Mouse (Mus musculus) megakaryocyte progenitor cell, adult 5-6 weeks (primary cell): Measurements from ENCODE around the gene Hist2h3c1. TPM values are rescaled to one million over a fixed set of nuclear protein-coding genes. Genes with fewer than 3 reads are reported as not detected.
A peak's percentile ranks its signal among the peaks of the same experiment; 100 is the strongest.

ENCODE experiments used
- ATAC-seq: replicated peaks from 2 replicates; pipeline ENCODE4 v1.8.0; 2016; ENCODE audit warnings: mild to moderate bottlenecking, moderate TSS enrichment, inconsistent platforms; ENCODE audit not compliant: poor library complexity
- total RNA-seq, 2 experiments: library from RNA; stranded (forward) in 1 of 2; stranded (reverse) in 1 of 2; fragments of 157-497, 149-512 nt in 1 of 2; fragments of 200-1000 nt in 1 of 2; gene quantifications; 2 replicates each; pipeline versions ENCODE4 v1.2.3 to v1.2.4; 2015 to 2017

Gene Hist2h3c1
- total RNA-seq, 2 experiments from 2014 or later, result 17.9 TPM; not detected in 1

DNA sequence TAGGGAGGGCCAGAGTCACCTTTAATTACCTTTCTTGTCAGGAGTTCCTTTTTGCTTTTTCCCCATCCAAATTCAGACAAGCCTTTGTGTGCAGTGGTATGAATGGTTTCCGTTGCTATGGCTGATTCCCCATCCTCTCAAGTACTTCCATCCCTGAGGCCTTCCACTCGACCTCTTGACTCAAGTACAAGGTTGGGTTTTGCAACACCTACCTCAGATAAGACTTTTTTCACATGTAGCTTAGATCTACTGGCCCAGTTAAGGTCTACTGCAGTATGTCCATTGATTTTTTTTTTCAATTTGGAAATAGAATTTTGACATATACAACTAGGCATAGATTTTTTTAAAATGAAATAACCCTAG, 14.7 kb upstream of the Hist2h3c1 start:
- ATAC-seq, result no peak

DNA sequence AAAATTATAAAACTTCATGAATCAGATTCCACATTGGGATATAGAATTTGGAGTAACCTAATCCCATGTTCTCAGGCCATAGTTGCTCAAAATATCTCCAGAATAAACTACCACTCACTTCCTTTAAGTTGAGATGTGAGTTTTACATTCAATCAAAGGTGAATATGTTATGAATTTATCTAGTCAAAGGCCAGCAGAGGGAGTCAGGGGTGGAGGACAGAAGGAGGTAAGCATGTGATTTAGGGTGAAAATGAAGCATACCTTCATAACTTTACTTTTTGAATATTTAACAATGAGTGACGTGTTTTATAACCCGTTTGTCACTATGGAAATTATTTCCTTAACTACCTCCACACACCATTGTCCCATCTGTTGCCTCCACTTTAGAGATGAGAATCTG, 11.6 kb upstream of the Hist2h3c1 start:
- ATAC-seq, result no peak

DNA sequence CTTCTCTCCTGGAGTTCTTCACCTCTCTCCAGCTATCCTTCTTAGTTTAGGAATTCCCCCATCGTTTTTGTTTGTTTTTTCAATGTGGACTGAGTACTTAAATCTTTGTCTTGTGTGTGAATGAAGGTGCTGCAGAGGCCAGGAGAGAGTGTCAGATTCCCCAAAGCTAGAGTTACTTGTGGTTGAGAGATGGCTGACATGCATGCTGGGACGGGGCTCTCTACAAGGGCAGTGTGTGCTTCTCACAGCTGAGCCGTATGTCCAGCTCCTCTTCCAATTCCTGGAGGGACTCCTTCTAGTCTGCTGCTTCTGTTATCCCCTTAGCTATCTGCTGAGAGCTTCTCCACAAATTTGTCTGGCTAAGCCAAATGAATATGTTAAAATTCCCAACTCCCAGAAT, 10.6 kb upstream of the Hist2h3c1 start:
- ATAC-seq, result no peak

DNA sequence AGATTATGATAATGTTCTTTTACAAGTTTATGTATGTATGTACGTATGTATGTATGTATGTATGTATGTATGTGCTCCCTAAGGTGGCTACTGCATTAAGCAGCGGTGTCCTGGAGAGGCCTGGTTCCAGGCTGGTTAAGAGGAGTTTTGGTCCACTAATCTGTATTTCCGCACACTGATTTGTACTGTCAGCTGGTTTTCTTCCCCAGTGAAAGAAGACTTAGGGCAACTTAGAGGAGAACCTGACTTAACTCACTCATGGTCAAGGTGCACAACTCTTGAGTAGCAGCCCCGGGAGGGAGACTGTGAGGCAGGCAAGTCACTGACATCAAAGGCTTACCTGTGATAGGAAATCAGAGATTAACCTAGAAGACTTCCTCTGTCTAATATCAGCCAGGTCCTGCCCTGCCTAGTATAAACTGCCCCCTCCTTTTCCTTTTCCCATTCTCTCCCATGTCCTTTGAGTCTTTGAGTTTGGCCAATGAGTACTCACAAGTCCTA, 9.6 kb upstream of the Hist2h3c1 start:
- no peak for ATAC-seq

DNA sequence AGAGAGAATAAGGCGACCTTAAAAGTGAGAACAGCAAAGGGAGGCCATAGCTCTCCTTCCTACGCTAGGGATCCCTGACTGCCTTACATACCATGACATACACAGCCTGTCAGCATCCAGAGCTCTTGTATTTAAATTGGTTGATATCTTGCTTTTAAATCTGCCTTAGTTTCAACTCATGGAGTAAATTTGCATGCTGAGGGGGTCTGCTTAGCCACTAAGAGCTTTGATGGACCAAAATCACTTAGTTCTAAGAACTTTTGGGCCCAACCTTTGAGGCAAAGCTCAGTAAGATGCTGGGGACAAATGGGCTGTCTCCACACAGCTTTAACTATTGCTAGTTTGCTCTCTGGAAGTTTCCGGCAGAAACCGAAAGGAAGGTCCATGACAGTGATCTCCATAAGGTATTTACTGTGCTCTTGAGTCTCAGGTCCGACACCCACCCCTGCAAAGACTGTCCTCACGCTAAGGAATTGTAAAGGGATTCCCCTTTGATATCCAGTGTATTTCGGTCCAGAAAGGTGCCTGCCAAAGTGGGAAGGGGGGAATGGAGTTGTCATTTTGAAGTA, 9.1 kb upstream of the Hist2h3c1 start:
- no peak for ATAC-seq

DNA sequence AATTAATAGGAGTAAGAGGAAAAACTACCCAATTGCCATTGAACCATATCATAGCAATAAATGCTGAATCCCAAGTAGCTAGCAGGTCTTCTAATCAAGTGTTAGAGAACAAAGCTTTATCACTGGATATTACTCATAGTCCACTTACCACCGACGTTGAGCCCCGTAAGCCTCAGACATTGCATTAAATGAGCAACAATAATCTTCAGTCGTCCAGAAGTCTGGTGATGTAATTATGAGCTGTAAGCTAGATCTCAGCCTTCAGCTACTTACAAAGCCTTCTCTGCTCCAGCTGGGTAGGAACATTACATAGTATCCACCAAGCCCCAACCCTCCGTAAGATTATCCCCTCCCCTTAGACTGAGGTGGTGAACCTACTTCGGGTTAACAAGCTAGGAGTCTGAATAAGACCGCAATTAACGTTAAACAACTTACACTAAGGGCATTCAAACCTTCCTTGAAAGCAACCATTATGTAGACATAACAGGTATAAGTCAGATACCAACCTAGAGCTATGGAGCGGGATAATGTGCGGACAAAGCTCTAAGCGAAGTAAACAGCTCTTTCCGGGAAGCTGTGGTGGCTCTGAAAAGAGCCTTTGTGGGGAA, 8.5 kb upstream of the Hist2h3c1 start:
- ATAC-seq, result 0 out of 2 replicates have a peak, but pooled peaks have one; percentile 2

DNA sequence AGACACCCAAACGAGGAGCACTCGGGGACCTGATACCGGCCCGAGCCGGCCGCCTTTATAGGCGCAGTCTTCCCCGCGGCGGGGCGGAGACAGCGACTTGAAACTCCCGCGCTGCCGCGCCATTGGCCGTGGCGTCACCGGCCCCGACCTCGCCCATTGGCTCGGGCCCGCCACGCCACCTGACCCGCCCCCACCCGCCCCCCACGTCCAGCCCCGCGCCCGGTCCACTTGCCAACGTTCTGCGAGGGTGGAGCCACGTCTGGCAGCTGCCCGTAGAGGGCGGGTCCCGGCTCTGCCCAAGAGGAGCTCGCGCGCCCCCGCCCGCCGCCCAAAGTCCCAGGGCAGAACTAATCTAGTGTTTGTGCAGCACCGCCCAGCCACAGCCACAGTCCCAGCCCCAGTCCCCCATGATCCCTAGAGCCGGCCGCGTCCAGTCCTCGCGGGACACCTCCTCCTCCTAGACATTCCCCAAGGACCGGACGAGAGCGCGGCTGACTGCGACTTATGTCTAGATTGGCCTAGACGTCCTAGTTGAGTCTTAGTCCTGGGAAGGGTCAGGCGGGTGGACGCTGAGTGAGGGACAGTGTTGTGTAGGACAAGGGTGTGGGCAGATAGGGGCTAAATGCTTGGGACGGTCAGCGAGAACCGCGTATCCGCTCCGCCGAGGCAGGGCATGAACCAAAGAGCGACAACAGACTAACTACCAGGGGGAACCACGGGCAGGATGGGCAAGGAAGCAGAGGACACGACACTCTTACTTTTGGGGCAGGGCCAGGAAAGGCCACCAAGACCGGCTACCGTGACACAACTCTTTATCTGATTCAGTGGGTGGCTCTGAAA, 7.3 kb upstream of the Hist2h3c1 start, which contains the start of gene Hist2h3c2:
Gene Hist2h3c2 (minus strand): TSS at position 174 of the 840 bp plus-strand sequence.
- ATAC-seq, result peak; percentile 62

DNA sequence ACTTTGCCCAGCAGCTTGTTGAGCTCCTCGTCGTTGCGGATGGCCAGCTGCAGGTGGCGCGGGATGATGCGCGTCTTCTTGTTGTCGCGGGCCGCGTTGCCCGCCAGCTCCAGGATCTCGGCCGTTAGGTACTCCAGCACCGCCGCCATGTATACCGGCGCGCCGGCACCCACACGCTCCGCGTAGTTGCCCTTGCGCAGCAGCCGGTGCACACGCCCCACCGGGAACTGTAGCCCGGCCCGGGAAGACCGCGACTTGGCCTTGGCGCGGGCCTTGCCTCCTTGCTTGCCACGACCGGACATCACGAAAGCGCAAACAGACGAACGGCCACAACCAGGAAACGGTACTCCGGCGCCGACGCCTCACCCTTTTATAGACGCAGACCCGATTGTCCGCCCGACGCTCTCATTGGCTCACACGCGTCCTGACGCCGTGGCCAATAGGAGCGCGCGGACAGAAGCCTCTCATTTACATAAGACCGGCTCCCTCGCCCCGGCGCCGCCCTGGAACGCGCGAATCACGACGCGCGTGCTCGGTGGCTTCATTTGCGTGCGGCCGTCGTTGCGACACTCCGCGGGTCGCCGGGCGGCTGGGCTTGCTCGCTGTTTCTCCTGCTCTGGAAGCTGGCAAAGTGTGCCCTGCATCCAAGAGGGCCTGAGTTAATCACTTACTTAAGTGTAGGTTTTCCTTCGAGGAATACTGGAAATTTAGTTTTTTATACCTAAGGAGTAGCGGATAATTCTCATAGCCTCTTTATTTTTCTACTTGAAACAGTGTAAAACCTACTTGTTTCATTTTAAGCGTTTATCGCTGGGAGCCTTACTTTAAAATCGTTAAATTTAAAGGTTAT, 6.3 kb upstream of the Hist2h3c1 start, which contains the start of gene Hist2h2aa2:
Gene Hist2h2aa2 (minus strand): TSS at position 328 of the 850 bp plus-strand sequence.
- peak; percentile 56 for ATAC-seq

DNA sequence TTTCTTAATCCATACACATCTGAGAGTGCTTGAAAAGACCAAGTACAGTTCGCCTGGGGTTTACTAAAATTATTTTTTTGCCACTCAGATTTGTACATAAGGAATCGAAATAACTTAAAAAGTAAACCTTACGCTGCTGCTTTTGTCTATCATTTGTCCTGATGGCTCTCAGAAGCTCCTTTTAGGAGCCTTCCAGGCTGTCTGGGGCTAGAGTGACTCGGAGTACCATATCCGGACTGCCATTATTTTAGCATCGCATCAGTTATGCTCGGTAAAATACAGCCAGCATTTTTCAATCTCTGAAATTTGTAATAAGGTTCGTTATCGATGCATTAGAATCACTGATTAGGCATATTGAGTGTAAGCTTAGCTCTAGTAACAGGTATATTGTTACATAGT, 5.7 kb upstream of the Hist2h3c1 start:
- ATAC-seq, result no peak

DNA sequence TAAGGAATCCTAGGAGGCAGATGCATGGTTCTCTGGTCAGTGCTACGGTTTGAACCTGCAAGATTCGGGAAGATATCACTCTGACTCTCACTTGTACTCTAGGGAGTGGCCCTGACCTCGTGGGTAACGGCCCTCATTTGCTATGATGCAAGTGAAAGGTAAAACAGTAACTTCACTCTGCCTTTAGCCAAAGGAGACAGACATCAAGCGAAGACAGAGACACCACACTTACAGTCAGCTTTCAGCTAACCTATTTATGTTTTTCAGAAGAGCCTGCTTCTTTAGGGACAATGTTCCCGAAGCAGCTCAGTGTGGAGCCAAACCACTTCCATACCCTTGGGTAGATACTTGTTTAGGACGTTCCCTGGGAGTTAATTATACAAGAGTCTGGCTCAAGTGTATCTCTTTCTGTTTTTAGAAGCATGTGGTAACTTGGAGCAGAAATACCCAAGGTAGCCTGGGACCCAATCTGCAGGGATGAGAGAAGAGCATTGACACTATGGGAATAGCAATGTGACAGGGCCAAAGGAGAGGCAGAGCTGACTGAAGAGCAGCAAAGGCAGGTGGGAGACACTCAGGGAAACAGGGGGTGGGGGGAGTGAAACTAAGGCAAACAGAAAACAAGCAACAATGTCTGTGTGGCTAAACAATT, 2.4 kb upstream of the Hist2h3c1 start:
- no peak for ATAC-seq

DNA sequence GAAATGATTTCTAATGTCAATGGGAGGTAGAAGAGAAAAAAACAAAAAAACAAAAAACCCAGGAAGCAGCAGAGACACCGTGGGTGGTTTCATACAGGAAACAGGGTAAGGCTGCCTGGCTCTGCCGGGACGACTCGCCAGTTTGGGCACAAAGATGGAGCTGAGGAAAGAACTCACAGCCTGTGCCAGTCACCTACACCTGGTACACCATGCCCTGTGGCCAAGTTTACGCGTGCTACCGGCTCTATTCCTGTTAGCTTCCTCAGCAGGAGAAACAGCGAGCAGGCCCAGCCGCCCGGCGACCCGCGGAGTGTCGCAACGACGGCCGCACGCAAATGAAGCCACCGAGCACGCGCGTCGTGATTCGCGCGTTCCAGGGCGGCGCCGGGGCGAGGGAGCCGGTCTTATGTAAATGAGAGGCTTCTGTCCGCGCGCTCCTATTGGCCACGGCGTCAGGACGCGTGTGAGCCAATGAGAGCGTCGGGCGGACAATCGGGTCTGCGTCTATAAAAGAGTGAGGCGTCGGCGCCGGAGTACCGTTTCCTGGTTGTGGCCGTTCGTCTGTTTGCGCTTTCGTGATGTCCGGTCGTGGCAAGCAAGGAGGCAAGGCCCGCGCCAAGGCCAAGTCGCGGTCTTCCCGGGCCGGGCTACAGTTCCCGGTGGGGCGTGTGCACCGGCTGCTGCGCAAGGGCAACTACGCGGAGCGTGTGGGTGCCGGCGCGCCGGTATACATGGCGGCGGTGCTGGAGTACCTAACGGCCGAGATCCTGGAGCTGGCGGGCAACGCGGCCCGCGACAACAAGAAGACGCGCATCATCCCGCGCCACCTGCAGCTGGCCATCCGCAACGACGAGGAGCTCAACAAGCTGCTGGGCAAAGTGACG, 1.2 kb upstream of the Hist2h3c1 start, which contains the start of gene Hist2h2aa1:
Gene Hist2h2aa1 (plus strand): TSS at position 495 of the 884 bp plus-strand sequence.
- ATAC-seq, result peak; percentile 62

DNA sequence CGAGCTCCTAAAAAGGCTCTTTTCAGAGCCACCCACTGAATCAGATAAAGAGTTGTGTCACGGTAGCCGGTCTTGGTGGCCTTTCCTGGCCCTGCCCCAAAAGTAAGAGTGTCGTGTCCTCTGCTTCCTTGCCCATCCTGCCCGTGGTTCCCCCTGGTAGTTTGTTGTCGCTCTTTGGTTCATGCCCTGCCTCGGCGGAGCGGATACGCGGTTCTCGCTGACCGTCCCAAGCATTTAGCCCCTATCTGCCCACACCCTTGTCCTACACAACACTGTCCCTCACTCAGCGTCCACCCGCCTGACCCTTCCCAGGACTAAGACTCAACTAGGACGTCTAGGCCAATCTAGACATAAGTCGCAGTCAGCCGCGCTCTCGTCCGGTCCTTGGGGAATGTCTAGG, 467 bp upstream of the Hist2h3c1 start:
- ATAC-seq, result peak; percentile 51

DNA sequence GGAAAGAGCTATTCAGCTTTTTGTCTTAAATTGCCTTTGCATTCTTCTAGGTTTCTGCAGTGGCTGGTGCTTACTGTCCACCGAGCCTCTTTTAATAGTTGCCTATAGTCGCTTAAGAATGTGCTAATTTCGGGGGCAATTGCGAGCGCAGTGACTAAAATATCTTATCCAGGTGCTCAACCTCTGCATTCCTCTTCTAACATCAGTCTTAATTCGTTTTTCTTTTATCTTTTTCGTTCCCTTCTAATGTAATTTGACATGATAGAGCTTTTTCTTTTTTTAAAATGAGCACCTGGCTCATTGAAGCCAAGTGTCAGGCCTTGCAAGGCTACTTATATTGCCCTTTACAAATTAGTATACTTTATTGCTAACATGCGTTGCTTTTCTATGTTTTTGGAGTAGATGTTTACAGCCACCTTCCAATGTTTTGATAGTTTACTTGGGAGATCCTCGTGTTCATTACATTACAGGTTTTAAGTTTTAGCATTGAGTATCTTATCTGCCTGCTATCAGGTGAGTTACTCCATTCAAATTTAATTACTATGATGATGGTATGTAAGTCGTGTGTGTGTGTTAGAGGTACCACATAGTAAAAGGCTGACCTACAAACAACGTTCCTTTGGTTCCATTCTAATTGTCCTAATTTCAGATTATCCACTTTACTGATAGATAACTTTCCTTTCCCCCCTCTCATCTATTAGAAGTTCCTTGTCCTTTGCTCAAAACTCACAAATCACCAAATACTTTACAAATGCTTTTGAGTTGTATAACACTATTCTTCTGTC, 1.1 kb downstream of the Hist2h3c1 start:
- no peak for ATAC-seq

DNA sequence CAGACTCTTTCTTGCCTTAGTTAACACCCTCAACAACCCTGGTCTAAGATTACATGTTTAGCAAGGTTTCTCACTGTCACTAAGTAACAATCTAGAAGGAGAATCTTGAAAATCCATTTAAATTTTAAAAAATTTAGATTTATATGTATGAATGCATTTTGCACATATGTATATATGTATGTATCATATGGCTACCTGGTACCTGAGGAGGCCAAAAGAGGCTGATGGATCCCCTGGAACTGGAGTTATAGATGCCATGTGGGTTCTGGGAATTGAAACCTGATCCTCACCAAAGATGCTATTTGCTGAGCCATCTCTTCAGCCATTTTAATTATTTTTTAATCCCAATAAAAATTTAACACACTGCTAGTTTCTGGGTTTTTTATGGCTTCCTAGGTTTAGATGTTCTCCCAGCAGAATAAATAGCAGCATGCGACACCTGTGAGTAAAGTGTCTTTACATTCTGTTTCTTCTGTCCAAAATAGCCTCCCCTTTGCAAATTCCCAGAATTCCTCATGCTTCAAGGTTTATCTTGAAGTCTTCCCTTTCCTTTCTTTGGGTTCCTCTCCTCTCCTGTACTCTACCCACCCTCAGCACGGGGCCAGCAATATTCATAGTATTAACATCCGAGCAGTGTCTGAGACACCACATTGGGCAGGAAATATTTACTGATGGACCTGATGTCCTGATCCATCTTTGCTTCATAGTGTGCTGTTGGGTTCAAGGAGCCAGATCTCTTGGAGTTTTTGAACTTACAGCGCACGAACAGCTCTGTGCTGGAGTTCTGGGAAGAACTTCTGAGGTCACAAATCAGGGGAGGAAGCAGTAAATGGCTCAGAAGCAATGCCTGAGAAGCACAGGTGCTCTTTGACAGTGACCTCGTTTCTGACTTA, 1.9 kb downstream of the Hist2h3c1 start:
- no peak for ATAC-seq

DNA sequence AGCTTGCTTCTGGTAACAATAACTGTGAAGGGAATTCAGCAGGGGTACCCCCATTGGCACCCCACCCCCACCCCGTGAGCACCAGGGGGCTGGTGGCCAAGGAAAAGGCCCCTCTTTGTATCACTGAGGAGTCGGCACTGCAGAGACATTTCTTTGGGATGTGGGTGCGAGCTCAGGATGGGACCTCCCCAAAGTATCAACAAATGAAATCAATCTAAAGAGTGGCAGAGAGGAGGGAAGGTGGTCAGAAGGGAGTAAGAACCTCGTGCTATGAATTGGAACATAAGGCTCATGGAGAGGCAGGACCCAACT, 2.5 kb downstream of the Hist2h3c1 start:
- ATAC-seq, result no peak

DNA sequence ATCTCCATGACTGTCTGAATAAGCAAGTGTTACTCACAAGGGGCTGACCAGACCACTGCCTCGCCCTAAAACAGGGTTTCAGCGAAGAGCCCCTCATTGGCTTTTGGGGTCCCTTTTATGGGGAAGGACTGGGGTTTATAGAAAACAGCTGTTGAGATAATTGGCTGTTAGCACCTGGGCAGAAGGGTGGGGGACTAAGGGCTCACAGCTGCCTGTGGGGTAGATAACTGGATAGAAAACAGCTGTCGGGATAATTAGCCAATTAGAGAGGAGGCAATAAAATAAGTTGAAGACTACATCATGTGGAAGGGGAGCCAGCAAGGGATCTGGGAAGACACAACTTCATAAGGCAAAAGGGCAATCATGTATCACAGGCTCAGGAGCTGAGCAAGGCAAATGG, 4.4 kb downstream of the Hist2h3c1 start:
- ATAC-seq, result no peak

DNA sequence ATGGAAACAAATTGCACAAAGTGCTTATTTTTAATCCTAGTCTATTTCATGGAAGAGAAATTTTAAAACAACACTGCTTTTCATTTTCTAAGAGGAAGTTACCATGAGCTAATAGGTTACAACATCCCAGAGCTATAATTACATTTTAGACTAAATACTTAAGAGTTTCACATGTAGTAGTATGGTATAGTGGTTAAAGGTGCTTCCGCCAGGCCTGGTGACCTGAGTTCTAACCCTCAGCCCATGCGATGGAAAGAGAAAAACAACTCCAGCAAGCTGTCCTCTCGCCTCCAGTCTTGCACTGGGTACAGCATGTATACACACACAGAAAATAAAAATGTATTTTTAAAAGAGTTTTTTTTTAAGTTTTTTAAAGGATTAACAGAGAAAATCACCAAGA, 5.3 kb downstream of the Hist2h3c1 start:
- peak; percentile 30 for ATAC-seq
